Mouse (Mus musculus): ENCODE data around the gene Fam216b. TPM values are rescaled to one million over a fixed set of nuclear protein-coding genes. Genes with fewer than 3 reads are reported as not detected.

The Fam216b gene
- total and polyA plus RNA-seq, 2 experiments: not detected

GRCm38 (mm10) chr14:78057362-78057761, 31.4 kb downstream of the Fam216b start:
- H3K4me3 ChIP-seq (ENCODE audit: insufficient read depth, low read depth, low read length): no peak overlapping the region
- no peaks in the 10 kb centered on the region for H3K79me2 ChIP-seq (ENCODE audit: control insufficient read depth, insufficient read depth, low read length)
- TF ChIP-seq CTCF (IDR thresholded peaks at IDR 0.05; ENCODE audit: low read depth, low read length): no peak
- TF ChIP-seq POLR2A (IDR thresholded peaks at IDR 0.05; ENCODE audit: extremely low read depth, insufficient read depth, low read length): no peak
- 79% methylated on average over 7 of the region's 7 CpGs for WGBS
- H3K4me1 ChIP-seq (ENCODE audit: control insufficient read depth, insufficient read depth, low read length): no peaks in the 10 kb centered on the region
- H3K36me3 ChIP-seq (ENCODE audit: control insufficient read depth, insufficient read depth, low read length): no peaks in the 10 kb centered on the region
- H3K9ac ChIP-seq (ENCODE audit: low read depth, low read length): no peak overlapping the region
- H3K27ac ChIP-seq (replicated peaks; ENCODE audit: insufficient read depth, low read depth, low read length): no peak overlapping the region
- no peaks in the 10 kb centered on the region for H3K27me3 ChIP-seq (ENCODE audit: control insufficient read depth, insufficient read depth, low read length)
- no peak for DNase-seq (ENCODE audit: extremely low read depth, low read depth, low spot score)

GRCm38 (mm10) chr14:78056371-78056770, 32.4 kb downstream of the Fam216b start:
- no peak for DNase-seq (ENCODE audit: extremely low read depth, low read depth, low spot score)
- Histone ChIP-seq H3K27ac (replicated peaks; ENCODE audit: insufficient read depth, low read depth, low read length) (no peak overlapping the region), H3K36me3 (ENCODE audit: control insufficient read depth, insufficient read depth, low read length) (no peaks in the 10 kb centered on the region), H3K4me3 (ENCODE audit: insufficient read depth, low read depth, low read length) (no peak overlapping the region), H3K79me2 (ENCODE audit: control insufficient read depth, insufficient read depth, low read length) (no peaks in the 10 kb centered on the region), H3K9ac (ENCODE audit: low read depth, low read length) (no peak overlapping the region), H3K27me3 (ENCODE audit: control insufficient read depth, insufficient read depth, low read length) (no peaks in the 10 kb centered on the region), H3K4me1 (ENCODE audit: control insufficient read depth, insufficient read depth, low read length) (no peaks in the 10 kb centered on the region)
- TF ChIP-seq POLR2A (IDR thresholded peaks at IDR 0.05; ENCODE audit: extremely low read depth, insufficient read depth, low read length) (no peak), CTCF (IDR thresholded peaks at IDR 0.05; ENCODE audit: low read depth, low read length) (no peak)
- WGBS: 84% methylated on average over 3 of the region's 3 CpGs

- Histone ChIP-seq H3K36me3 (ENCODE audit: control insufficient read depth, insufficient read depth, low read length) (no peaks in the 10 kb centered on the region), H3K4me3 (ENCODE audit: insufficient read depth, low read depth, low read length) (no peak overlapping the region), H3K27ac (replicated peaks; ENCODE audit: insufficient read depth, low read depth, low read length) (no peak overlapping the region), H3K4me1 (ENCODE audit: control insufficient read depth, insufficient read depth, low read length) (no peaks in the 10 kb centered on the region), H3K79me2 (ENCODE audit: control insufficient read depth, insufficient read depth, low read length) (no peaks in the 10 kb centered on the region), H3K27me3 (ENCODE audit: control insufficient read depth, insufficient read depth, low read length) (no peaks in the 10 kb centered on the region; the same call in 1 of the 2 replicates), H3K9ac (ENCODE audit: low read depth, low read length) (no peak overlapping the region)
- 80% methylated on average over 4 of the region's 4 CpGs for WGBS
- DNase-seq (ENCODE audit: extremely low read depth, low read depth, low spot score): no peak
- no peak for TF ChIP-seq POLR2A (IDR thresholded peaks at IDR 0.05; ENCODE audit: extremely low read depth, insufficient read depth, low read length)
- TF ChIP-seq CTCF (IDR thresholded peaks at IDR 0.05; ENCODE audit: low read depth, low read length): no peak
Measured at GRCm38 (mm10) chr14:78048674-78049073, 40.1 kb downstream of the Fam216b start.

DNA sequence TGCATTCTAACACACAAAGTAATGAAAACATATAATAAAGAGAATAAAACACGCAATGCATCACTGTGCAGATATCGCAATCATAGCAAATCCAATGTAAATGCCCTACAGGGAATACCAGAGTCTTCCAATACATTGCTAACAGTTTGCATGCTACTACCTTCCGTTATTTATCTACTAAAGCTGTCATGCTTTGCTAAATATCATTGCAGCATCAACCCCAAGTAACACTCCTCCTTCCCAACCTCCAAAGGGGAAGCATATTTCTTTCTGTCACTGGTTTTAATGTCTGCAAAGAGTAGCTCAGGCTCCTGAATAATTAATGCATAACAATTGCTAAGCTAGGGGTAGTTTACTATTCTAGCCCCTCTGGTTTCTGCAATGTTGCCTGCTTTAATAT, 40.5 kb downstream of the Fam216b start:
- no peak overlapping the region for H3K4me3 ChIP-seq (ENCODE audit: insufficient read depth, low read depth, low read length)
- no peak overlapping the region for H3K27ac ChIP-seq (replicated peaks; ENCODE audit: insufficient read depth, low read depth, low read length)
- no peaks in the 10 kb centered on the region for H3K36me3 ChIP-seq (ENCODE audit: control insufficient read depth, insufficient read depth, low read length)
- no peaks in the 10 kb centered on the region for H3K79me2 ChIP-seq (ENCODE audit: control insufficient read depth, insufficient read depth, low read length)
- H3K4me1 ChIP-seq (ENCODE audit: control insufficient read depth, insufficient read depth, low read length): no peaks in the 10 kb centered on the region
- H3K27me3 ChIP-seq (ENCODE audit: control insufficient read depth, insufficient read depth, low read length): no peaks in the 10 kb centered on the region; the same call in 1 of the 2 replicates
- DNase-seq (ENCODE audit: extremely low read depth, low read depth, low spot score): no peak
- no peak overlapping the region for H3K9ac ChIP-seq (ENCODE audit: low read depth, low read length)
- TF ChIP-seq POLR2A (IDR thresholded peaks at IDR 0.05; ENCODE audit: extremely low read depth, insufficient read depth, low read length) (no peak), CTCF (IDR thresholded peaks at IDR 0.05; ENCODE audit: low read depth, low read length) (no peak)
- WGBS: 80% methylated on average over 3 of the region's 3 CpGs

- H3K27me3 ChIP-seq (ENCODE audit: control insufficient read depth, insufficient read depth, low read length): no peaks in the 10 kb centered on the region
- H3K4me1 ChIP-seq (ENCODE audit: control insufficient read depth, insufficient read depth, low read length): no peaks in the 10 kb centered on the region
- no peak for TF ChIP-seq POLR2A (IDR thresholded peaks at IDR 0.05; ENCODE audit: extremely low read depth, insufficient read depth, low read length)
- TF ChIP-seq CTCF (IDR thresholded peaks at IDR 0.05; ENCODE audit: low read depth, low read length): no peak
- no peak overlapping the region for H3K27ac ChIP-seq (replicated peaks; ENCODE audit: insufficient read depth, low read depth, low read length)
- 32% methylated on average over 2 of the region's 2 CpGs for WGBS
- H3K9ac ChIP-seq (ENCODE audit: low read depth, low read length): no peak overlapping the region
- no peaks in the 10 kb centered on the region for H3K36me3 ChIP-seq (ENCODE audit: control insufficient read depth, insufficient read depth, low read length)
- H3K4me3 ChIP-seq (ENCODE audit: insufficient read depth, low read depth, low read length): no peak overlapping the region
- no peak for DNase-seq (ENCODE audit: extremely low read depth, low read depth, low spot score)
- no peaks in the 10 kb centered on the region for H3K79me2 ChIP-seq (ENCODE audit: control insufficient read depth, insufficient read depth, low read length)
Measured at GRCm38 (mm10) chr14:78043079-78043478, 45.7 kb downstream of the Fam216b start.

DNA sequence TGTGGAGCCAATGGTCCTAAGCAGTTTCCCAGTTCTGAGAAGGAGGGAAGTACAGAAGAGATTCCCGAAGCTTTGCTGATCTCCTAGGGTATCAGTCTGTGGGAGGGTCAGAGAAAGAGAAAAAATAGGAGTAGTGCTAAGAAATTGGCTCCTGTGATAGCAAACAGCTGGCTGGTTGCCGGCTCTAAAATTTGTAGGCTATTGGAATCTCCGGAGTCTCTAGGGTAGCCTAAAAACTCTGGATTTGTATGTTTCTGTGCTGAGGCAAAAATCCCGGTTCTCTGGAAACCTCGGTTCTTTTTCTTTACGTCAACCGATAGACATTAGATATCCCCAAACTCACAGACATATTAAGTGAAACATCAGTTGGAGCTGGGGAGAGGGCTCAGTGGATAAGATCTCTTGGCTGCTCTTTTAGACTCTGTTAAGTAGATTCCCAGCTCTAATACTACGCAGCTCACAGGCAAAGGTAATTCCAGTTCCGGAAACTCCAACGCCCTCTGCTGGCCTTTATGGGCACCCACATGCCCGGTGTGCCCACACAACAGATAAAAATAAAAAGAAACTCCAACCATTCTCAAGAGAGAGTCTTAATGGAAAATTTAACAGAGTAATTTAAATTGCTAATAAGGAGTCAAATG, 46.8 kb downstream of the Fam216b start:
- Histone ChIP-seq H3K27me3 (ENCODE audit: control insufficient read depth, insufficient read depth, low read length) (no peaks in the 10 kb centered on the region), H3K36me3 (ENCODE audit: control insufficient read depth, insufficient read depth, low read length) (no peaks in the 10 kb centered on the region), H3K27ac (replicated peaks; ENCODE audit: insufficient read depth, low read depth, low read length) (no peak overlapping the region), H3K79me2 (ENCODE audit: control insufficient read depth, insufficient read depth, low read length) (no peaks in the 10 kb centered on the region), H3K9ac (ENCODE audit: low read depth, low read length) (no peak overlapping the region), H3K4me3 (ENCODE audit: insufficient read depth, low read depth, low read length) (no peak overlapping the region), H3K4me1 (ENCODE audit: control insufficient read depth, insufficient read depth, low read length) (no peaks in the 10 kb centered on the region)
- WGBS: 78% methylated on average over 11 of the region's 11 CpGs
- DNase-seq (ENCODE audit: extremely low read depth, low read depth, low spot score): no peak
- TF ChIP-seq CTCF (IDR thresholded peaks at IDR 0.05; ENCODE audit: low read depth, low read length): no peak
- TF ChIP-seq POLR2A (IDR thresholded peaks at IDR 0.05; ENCODE audit: extremely low read depth, insufficient read depth, low read length): no peak

All from liver, adult 2 months (tissue).